ENCODE assay signal across 24 mouse cellular contexts in the genomic region with DNA sequence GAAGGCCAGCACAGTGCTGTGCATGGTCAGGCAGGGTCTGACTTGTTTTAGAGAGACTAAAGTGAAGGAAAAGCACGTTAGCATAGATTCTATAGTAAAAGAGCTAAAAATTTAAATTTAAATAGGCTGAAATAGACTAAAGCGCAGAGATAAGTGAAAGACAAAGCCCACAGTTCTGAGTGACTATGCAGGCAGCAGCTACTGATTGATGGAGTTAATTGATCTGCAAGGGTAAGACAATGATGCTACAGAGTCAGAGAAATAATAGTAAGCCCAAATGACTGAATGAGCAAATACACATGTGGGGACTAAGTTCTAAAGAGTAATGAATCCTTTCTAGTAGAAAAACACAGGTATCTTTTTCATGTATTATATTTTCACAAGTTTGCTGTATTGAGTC.
"Had no signal": no experiment of that assay in that cellular context is flagged by ENCODE, and none has a peak within 500 bp of the region (broad histone marks: within the 10 kb centered on the region; RNA-seq: fewer than 3 reads in every experiment).

No protein-coding gene starts in this region.

- H3K36me3 ChIP-seq: embryonic facial prominence, embryonic 10.5 days; embryonic facial prominence, embryonic 12.5 days; embryonic facial prominence, embryonic 13.5 days; embryonic facial prominence, embryonic 15.5 days; forebrain, embryonic 10.5 days; forebrain, embryonic 12.5 days; forebrain, embryonic 15.5 days; heart, embryonic 10.5 days had no signal

- H3K9ac ChIP-seq: embryonic facial prominence, embryonic 12.5 days; embryonic facial prominence, embryonic 13.5 days; embryonic facial prominence, embryonic 15.5 days; forebrain, embryonic 12.5 days; forebrain, embryonic 13.5 days; forebrain, embryonic 15.5 days; forebrain, postnatal 0 days had no signal

- H3K4me3 ChIP-seq: embryonic facial prominence, embryonic 10.5 days; embryonic facial prominence, embryonic 12.5 days; embryonic facial prominence, embryonic 13.5 days; embryonic facial prominence, embryonic 15.5 days; erythroblast, embryonic 14.5 days; forebrain, embryonic 10.5 days; forebrain, embryonic 12.5 days; forebrain, embryonic 13.5 days; forebrain, embryonic 15.5 days; gastrocnemius, adult 2 months; heart, adult 2 months; heart, embryonic 10.5 days had no signal

- H3K9me3 ChIP-seq: embryonic facial prominence, embryonic 10.5 days; embryonic facial prominence, embryonic 12.5 days; embryonic facial prominence, embryonic 13.5 days; embryonic facial prominence, embryonic 15.5 days; forebrain, embryonic 10.5 days; forebrain, embryonic 12.5 days; forebrain, embryonic 13.5 days; forebrain, embryonic 15.5 days; heart, embryonic 10.5 days had no signal

- H3K27ac ChIP-seq: embryonic facial prominence, embryonic 10.5 days; embryonic facial prominence, embryonic 12.5 days; embryonic facial prominence, embryonic 13.5 days; embryonic facial prominence, embryonic 15.5 days; forebrain, embryonic 10.5 days; forebrain, embryonic 12.5 days; forebrain, embryonic 13.5 days; forebrain, embryonic 15.5 days; gastrocnemius, adult 2 months; heart, adult 2 months; heart, embryonic 10.5 days had no signal

- DNase-seq: cerebellum, postnatal 10 days; cerebellum, postnatal 14 days; cerebellum, postnatal 25 days; cerebellum, postnatal 36 days; embryo, embryonic 11 days; forebrain, postnatal 0 days; gastrocnemius, adult 2 months; gastrocnemius, postnatal 10 days; gastrocnemius, postnatal 14 days; gastrocnemius, postnatal 25 days; gastrocnemius, postnatal 36 days; heart, adult 11 months; heart, adult 18-20 months; heart, adult 2 months had no signal

- H3K4me1 ChIP-seq: embryonic facial prominence, embryonic 10.5 days; embryonic facial prominence, embryonic 12.5 days; embryonic facial prominence, embryonic 13.5 days; embryonic facial prominence, embryonic 15.5 days; forebrain, embryonic 10.5 days; forebrain, embryonic 12.5 days; forebrain, embryonic 13.5 days; forebrain, embryonic 15.5 days; heart, embryonic 10.5 days had no signal
